Mouse (Mus musculus): ENCODE measurements at regions not wholly inside any gene's neighbourhood (a gene's known extent, or its start where the extent isn't known, plus 50 kb on each side); places are given as distances from the start of the nearest gene placed in this dataset.

- DNase-seq (ENCODE audit: low spot score), result no peak
These were observed 74.2 kb upstream of the Dhx40 start for GRCm38 (mm10) chr11:86881710-86882109.

DNA sequence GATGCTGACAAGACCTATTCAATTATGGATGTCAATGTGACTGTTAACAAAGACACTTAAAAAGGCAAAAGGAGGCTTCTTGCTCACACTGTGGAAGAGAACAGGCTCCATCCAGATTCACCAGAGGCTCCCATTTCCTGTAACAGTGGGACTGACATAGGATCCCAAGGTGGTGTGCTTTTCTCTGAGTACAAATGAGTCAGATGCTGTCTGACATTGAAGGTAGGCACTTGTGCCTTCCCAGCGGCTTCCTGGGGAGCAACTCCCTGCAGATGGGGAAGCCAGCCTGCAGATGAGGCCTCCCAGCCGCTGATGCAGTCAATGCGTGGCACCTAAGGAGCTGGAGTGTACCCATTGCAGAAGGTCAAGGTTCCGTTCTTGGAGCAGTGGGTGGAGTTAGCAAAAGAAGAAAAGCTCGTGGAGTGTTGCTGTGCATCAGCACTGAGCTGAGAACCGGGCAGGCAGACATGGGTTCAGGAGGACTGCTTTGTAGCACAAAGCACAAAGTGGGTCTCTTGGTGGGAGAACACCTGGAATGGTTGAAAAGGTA, 71.9 kb upstream of the Dhx40 start:
- no peak for DNase-seq (ENCODE audit: low spot score)

GRCm38 (mm10) chr11:86878327-86879065, 71.0 kb upstream of the Dhx40 start:
- no peak for DNase-seq (ENCODE audit: low spot score)

DNA sequence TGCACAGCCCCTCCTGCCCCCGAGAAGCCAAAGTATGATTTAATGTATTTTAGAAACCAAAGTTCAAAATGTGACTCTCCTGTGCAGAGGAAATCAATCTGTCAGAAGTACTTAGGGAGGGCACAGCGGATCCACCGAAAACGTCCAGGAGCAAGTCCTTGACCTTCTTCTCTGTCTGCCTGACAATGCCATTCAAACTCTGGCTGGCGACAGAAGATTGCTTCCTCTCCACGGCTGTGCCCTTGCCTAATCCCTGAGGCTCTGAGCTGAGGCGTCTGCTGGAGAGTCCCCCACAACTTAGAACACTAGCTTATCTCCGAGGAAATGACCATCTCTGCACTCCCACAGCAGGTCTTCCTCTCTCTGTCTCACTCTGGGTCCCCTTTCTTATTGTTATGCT, 69.0 kb upstream of the Dhx40 start:
- no peak for DNase-seq (ENCODE audit: low spot score)

GRCm38 (mm10) chr11:86875738-86876137, 68.2 kb upstream of the Dhx40 start:
- DNase-seq (ENCODE audit: low spot score), result no peak

- no peak for DNase-seq (ENCODE audit: low spot score)
These were observed 67.2 kb upstream of the Dhx40 start for GRCm38 (mm10) chr11:86874666-86875295.

- DNase-seq (ENCODE audit: low spot score), result no peak
These were observed 65.8 kb upstream of the Dhx40 start for GRCm38 (mm10) chr11:86873406-86873700.

DNA sequence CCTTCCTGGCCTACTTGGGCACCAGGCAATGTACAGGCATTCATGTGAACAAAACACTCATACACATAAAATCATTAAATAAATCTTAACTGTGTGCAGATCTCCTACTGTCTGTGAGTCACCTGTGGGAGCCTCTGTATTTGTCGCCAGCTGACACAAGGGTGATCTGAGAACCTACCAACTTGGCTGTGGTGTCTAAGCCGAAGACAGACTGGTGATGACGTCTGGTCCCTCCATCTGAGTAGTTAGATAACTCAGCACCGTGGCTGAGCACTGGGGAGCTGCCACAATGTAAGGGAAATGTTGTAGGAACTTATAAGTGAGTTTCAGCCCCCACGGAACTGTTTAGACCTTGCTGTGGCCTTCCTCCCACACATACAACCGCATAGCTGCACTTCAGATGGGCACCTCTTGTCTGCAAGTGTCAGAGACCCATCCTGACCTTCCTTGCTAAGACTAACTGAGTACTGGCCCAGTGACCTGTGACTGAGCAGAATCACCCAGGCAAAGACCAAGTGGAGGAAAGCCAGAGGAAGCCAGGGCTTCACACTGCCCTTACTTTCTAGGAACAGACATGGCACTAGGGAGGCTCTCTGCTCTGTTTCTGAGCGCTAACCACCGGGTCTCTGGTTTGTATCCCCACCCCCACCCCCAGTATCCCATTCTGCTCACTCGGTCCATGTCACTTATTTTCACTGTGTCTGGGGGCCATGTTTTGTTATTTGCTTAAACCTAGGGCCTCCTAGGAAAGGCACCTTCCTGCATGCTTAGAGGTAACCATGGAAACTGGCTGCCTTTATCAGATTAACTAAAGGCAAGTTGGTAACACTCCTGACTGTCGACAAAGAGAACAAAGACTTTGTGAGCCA, 65.2 kb upstream of the Dhx40 start:
- DNase-seq (ENCODE audit: low spot score), result no peak

DNA sequence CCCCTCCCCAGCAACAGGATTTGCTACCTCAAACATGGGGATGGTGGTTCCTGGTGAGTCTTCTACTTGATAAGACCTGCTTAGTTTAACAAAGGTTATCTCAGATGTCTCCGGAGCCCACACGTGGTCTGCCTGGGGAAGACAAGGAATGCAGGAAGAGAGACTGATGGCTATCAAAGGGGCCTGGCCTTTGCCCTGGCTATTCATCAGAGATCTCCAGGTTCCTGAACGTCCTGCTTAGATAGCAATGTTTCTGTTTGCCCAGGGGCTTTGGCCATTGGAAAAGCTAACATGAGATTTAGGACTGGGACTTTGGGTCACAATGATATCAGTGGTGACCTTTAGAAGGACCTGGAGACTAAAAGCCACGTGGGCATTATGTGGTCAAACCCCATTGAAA, 64.2 kb upstream of the Dhx40 start:
- no peak for DNase-seq (ENCODE audit: low spot score)

- DNase-seq (ENCODE audit: low spot score), result no peak
These were observed 63.1 kb upstream of the Dhx40 start for GRCm38 (mm10) chr11:86870486-86871165.

DNA sequence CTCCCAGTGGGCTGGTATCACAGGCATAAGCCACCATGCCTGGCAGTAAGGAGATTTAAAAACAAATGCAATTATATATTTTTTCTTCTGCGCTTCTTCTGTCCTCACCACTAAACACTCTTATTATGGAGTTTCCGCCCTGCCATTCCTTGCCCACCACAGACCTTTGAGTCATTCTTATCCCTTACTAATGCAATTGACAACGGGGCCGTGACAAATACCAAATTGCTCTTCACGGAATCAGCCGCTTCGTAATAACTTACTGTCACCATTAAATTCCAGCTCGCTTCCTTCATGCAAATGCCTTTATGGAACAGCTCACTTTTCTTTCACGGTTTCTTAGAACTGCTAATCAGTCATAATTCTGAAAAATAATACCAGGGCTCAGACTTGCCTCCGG, 59.4 kb upstream of the Dhx40 start:
- DNase-seq (ENCODE audit: low spot score), result no peak

- DNase-seq (ENCODE audit: low spot score), result peak; percentile 82
These were observed 52.5 kb upstream of the Dhx40 start for GRCm38 (mm10) chr11:86859864-86860528.

GRCm38 (mm10) chr11:86859236-86859817, 51.8 kb upstream of the Dhx40 start:
- no peak for DNase-seq (ENCODE audit: low spot score)

- DNase-seq (ENCODE audit: low spot score), result peak; percentile 66
These were observed 50.7 kb upstream of the Dhx40 start for GRCm38 (mm10) chr11:86858211-86858610.

All from adipocyte (in vitro differentiated cells).